Mouse (Mus musculus) urinary bladder, adult 2 months (tissue): ENCODE data around the gene Dpm3. TPM values are rescaled to one million over a fixed set of nuclear protein-coding genes. Genes with fewer than 3 reads are reported as not detected.

Experiments
- DNase-seq: peaks from one replicate; pipeline ENCODE4 v3.0.0; 2022; ENCODE audit warnings: low spot score
- polyA plus RNA-seq: library from polyadenylated mRNA; depleted of rRNA; stranded (reverse); fragments of >200 nt; gene quantifications from 2 replicates; pipeline ENCODE4 v1.2.3, GENCODE M21; 2012

Dpm3 gene
- polyA plus RNA-seq, 1 experiment = 251 TPM

DNA sequence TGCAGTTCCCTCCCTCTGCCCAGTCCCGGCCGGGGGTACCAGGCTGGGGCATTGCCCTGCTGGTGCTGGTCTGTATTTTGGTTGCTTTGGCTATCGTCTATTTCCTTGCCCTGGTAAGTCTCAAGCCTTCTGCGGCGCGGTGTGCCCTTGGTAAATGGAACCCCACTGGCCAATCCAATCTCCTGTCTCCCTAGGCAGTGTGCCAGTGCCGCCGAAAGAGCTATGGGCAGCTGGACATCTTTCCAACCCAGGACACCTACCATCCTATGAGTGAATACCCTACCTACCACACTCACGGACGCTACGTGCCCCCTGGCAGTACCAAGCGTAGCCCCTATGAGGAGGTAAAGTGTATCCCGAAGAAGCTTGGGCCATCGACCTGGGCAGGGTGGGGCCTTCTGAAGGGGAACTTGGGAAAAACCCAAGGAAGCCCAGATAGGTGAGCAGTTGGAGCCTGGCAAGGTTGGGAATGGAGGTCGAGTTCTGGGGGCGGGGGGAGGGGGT, 27.3 kb upstream of the Dpm3 start:
- no peak for DNase-seq

GRCm38 (mm10) chr3:89232614-89233013, 26.5 kb upstream of the Dpm3 start:
- DNase-seq = no peak

GRCm38 (mm10) chr3:89233562-89234110, 25.5 kb upstream of the Dpm3 start:
- no peak for DNase-seq

GRCm38 (mm10) chr3:89236516-89236915, 22.6 kb upstream of the Dpm3 start:
- no peak for DNase-seq

DNA sequence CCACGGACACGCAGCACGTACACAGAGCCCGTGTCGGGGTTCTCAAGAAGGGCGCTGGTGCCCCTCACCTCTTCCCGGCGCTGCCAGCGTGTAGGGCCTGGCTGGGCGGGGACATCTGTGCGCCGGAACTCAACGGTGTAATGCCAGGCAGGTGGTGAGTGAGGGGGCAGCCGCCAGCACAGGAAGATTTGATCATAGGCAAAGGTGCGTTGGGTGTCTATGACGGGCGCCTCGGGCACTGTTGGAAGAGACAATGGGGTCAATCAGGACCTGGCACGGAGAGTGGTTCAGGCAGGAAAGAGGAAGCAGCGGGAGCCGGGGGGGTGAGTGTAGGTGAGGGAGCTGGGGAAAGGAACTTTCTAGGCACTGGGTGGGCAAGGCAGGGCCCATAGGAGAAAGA, 21.5 kb upstream of the Dpm3 start:
- DNase-seq = no peak

- DNase-seq = no peak
Observed at GRCm38 (mm10) chr3:89238494-89238893, 20.7 kb upstream of the Dpm3 start.

DNA sequence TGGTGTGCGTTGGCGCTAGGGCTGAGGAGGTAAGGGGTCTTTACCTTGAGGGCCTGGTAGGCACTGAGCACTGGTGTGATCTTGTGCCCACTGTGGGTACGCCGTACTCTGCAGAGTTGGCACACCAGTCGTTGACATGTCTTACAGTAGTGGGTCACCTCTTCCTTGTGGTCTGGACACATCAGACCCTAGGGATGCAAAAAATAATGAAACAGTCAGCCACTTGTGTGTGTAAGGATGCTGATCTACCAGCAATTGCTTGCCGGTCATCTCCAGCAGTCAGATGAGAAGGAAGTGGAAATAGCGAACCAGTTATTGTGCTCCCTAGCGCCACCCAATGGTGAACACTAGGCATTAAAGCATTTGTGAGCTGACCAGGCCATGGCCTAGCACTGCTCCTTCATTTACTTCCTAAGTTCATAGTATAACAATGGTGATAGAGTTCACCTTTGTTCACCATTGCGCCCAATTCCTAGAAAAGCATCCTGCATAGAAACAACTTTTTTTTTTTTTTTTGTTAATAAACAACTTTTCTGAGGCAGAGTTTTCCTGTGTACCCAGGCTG, 16.7 kb upstream of the Dpm3 start:
- no peak for DNase-seq

GRCm38 (mm10) chr3:89243609-89244008, 15.5 kb upstream of the Dpm3 start:
- DNase-seq = no peak

- DNase-seq = no peak
Observed at GRCm38 (mm10) chr3:89244158-89244981, 14.8 kb upstream of the Dpm3 start.

DNA sequence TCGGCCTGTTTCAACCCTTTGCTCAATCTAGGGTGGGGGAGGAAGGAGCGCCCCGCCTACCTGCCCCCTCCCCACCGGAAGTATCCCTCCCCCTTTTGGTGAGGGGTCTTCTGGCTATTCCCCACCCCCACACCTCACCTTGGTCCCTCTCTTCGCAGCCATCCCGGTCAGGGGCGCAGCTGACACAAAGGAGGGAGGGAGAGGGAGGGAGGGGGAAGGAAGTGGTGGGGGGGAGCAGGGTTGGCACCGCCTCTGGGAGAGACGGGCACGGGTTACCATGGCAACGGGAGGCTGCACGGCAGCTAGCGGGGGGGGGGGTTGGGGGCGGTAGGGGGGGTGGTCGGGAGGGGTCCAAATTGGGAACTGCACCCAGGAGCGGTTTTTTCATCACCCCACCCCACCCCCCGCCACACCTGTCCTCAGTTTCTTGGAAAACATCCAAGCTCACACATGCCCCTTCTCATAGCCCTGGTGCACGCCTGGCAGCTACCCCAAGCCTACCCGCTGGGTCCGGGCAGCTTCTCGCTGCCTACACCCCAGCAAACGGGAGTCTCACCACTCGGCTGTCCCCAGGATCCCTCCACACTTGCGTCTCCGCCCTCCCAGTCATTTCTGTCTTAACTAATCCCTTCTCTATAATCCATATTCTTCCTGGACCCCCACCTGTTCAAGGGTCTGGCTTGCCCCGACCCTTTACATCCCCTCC, 14.0 kb upstream of the Dpm3 start:
- no peak for DNase-seq

- DNase-seq = no peak
Observed at GRCm38 (mm10) chr3:89245688-89246171, 13.4 kb upstream of the Dpm3 start, which contains the start of gene Krtcap2. Gene Krtcap2 (plus strand): TSS chr3:89245966.

DNA sequence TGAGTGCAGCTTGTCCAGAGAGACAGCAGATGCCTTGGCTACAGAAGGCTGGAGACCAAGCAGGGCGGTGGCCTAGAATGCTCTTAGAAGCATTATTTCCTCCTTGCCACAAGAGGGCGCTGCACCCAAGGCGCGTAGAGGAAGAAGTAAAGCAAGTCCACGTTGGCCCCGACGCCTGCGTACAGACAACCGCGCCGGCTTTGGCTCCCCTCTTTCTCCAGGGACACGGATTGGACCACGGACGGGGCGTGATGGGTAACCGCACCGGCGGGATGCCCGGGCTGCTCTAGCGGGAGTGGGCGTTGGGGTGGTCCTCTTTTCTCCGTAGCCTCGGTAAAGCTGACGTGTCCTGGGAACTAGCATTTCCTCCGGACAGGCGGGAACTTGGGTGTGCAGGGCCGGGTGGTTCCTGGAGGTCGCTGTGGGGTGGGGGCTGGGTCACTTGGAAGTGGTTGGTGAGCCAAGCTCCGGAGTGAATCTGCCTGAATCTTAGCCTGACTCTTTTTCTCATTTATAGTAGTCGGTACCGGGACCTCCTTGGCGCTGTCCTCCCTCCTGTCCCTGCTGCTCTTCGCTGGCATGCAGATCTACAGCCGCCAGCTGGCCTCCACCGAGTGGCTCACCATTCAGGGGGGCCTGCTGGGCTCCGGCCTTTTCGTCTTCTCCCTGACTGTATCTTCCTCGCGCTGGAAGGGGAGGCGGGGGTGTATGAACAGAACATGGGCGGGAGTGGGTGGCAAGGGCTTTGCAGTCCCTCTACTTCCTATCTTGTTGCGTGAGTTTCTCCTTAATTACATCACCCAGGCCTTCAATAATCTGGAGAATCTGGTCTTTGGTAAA, 12.7 kb upstream of the Dpm3 start, which contains the start of gene Trim46:
Trim46 (minus strand) TSS at position 49 of the 840 bp plus-strand sequence.
- DNase-seq = peak; percentile 84

DNA sequence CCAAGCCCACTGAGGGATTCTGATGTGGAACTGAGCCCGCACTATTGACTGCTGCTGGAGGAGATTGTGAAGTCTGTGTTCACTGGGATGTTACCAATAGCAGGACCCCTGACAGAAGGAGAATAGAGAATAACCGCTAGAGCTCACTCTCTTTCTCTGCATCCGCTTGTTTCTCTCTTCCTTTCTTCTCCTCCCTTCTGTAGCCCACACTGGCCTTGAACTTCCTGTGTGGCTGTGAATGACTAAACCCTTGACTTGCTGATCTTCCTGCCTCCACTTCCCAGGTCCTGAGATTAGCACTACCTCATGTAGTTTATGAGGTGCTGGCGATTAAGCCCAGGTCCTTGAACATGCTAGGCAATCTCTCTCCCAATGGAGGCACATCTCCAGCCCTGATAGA, 11.7 kb upstream of the Dpm3 start:
- no peak for DNase-seq

GRCm38 (mm10) chr3:89250435-89251040, 8.6 kb upstream of the Dpm3 start:
- no peak for DNase-seq

- DNase-seq = no peak
Observed at GRCm38 (mm10) chr3:89251365-89251895, 7.7 kb upstream of the Dpm3 start.

DNA sequence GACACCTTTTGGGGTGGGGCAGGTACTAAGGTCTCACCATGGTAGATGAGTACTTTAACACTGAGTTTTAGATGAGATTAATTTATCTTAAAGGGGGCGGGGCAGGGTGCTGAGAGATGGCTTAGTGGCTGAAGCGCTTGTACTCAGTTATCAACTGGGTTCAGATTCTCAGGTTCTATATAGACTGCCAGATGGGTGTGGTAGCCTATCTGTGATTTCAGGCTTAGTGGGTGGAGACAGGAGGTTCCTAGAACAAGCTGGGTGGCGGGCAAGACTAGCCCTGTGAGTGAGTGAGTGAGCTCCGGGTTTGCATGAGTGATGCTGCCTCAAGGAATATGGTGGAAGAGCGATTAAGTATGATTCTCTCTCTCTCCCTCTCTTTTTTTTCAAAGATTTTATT, 4.2 kb upstream of the Dpm3 start:
- no peak for DNase-seq

DNA sequence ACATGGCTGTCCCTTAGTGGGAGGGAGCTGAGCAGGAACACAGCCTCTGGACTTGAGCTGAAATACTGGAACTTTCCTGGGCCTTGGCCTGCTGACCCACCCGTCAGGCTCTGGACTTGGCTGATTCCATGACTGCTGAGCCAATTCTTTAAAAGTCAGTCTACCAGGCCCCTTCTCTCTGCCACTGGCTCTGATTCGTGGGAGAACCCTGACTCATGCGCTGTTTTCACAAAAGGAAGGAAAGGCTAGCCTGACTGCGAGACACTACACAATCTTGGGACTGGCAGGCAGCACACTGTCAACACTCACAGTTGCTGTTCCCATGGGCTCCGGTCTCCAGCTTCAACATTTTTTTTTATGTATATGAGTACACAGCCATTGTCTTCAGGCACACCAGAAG, 3.0 kb upstream of the Dpm3 start:
- DNase-seq = no peak

DNA sequence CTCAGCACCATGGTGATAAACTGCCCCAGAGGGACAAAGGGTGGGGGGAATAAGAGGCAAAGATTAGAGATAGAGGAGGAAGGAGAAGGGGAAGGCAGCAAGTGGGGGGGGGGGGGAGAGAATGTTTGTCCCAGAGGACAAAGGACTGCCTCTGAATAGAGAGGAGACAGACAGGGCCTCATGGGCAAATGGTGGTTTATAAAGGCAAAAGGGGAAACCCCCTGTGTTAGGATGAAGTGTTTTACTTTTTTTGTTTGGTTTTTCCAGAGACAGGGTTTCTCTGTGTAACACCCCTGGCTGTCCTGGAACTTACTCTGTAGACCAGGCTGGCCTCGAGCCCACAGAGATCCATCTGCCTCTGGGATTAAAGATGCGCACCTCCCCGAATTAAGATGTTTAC, 1.1 kb downstream of the Dpm3 start:
- no peak for DNase-seq

DNA sequence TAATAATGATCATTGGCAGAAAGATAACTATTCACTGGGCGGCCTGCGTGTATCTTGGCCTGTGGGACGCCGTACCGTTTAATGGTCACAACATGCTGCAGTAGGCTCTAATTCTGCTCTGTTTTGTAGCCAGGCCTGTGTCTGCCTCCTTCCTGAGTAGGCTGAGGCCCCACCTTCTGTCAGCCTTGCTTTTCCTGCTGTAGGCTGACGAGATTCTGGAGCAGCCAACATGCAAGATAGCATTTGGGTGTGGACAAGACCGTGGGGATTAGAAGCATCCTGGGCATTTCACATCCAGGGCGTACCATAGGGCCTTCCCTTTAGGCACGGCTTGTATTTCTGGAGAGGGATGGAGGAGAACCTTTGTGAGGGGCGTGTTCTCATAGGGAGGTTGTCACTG, 3.3 kb downstream of the Dpm3 start:
- no peak for DNase-seq

GRCm38 (mm10) chr3:89266439-89266893, 7.3 kb downstream of the Dpm3 start:
- peak; percentile 62 for DNase-seq
